Mouse (Mus musculus): ENCODE results near the gene Bcl7c. TPM values are rescaled to one million over a fixed set of nuclear protein-coding genes. Genes with fewer than 3 reads are reported as not detected.

The Bcl7c gene
- total RNA-seq, 1 experiment from 2014 or later, result 72.0 TPM

GRCm38 (mm10) chr7:127725924-127726323 is 17.2 kb upstream of the Bcl7c start:
- ATAC-seq (replicated peaks in 1 of 2; ENCODE audit: insufficient read depth in 1 of 2, low FRiP score in 2 of 2, low TSS enrichment in 1 of 2, low read depth in 1 of 2, poor library complexity in 2 of 2, severe bottlenecking in 2 of 2), result no peak

GRCm38 (mm10) chr7:127725490-127725889 is 16.8 kb upstream of the Bcl7c start:
- no peak for ATAC-seq (replicated peaks in 1 of 2; ENCODE audit: insufficient read depth in 1 of 2, low FRiP score in 2 of 2, low TSS enrichment in 1 of 2, low read depth in 1 of 2, poor library complexity in 2 of 2, severe bottlenecking in 2 of 2)

GRCm38 (mm10) chr7:127719258-127719657 is 10.5 kb upstream of the Bcl7c start:
- no peak for ATAC-seq (replicated peaks in 1 of 2; ENCODE audit: insufficient read depth in 1 of 2, low FRiP score in 2 of 2, low TSS enrichment in 1 of 2, low read depth in 1 of 2, poor library complexity in 2 of 2, severe bottlenecking in 2 of 2)

- ATAC-seq (replicated peaks in 1 of 2; ENCODE audit: insufficient read depth in 1 of 2, low FRiP score in 2 of 2, low TSS enrichment in 1 of 2, low read depth in 1 of 2, poor library complexity in 2 of 2, severe bottlenecking in 2 of 2), result no peak
Measured at GRCm38 (mm10) chr7:127718339-127718738, 9.6 kb upstream of the Bcl7c start.

GRCm38 (mm10) chr7:127716992-127717391 is 8.3 kb upstream of the Bcl7c start:
- ATAC-seq (replicated peaks in 1 of 2; ENCODE audit: insufficient read depth in 1 of 2, low FRiP score in 2 of 2, low TSS enrichment in 1 of 2, low read depth in 1 of 2, poor library complexity in 2 of 2, severe bottlenecking in 2 of 2), result peak; percentile 44 to 54; a peak in 3 of 4 replicates

GRCm38 (mm10) chr7:127714816-127715215 is 6.1 kb upstream of the Bcl7c start:
- ATAC-seq (replicated peaks in 1 of 2; ENCODE audit: insufficient read depth in 1 of 2, low FRiP score in 2 of 2, low TSS enrichment in 1 of 2, low read depth in 1 of 2, poor library complexity in 2 of 2, severe bottlenecking in 2 of 2), result no peak

GRCm38 (mm10) chr7:127712461-127713385 is 4.0 kb upstream of the Bcl7c start, which contains the start of gene Ctf1:
Ctf1 (plus strand) TSS chr7:127712736.
- peak; percentile 38 to 39; a peak in 2 of 4 replicates for ATAC-seq (replicated peaks in 1 of 2; ENCODE audit: insufficient read depth in 1 of 2, low FRiP score in 2 of 2, low TSS enrichment in 1 of 2, low read depth in 1 of 2, poor library complexity in 2 of 2, severe bottlenecking in 2 of 2)

GRCm38 (mm10) chr7:127711456-127711855 is 2.7 kb upstream of the Bcl7c start:
- peak in 1 of 2 experiments; percentile 9; a peak in 1 of 4 replicates for ATAC-seq (replicated peaks in 1 of 2; ENCODE audit: insufficient read depth in 1 of 2, low FRiP score in 2 of 2, low TSS enrichment in 1 of 2, low read depth in 1 of 2, poor library complexity in 2 of 2, severe bottlenecking in 2 of 2)

- no peak for ATAC-seq (replicated peaks in 1 of 2; ENCODE audit: insufficient read depth in 1 of 2, low FRiP score in 2 of 2, low TSS enrichment in 1 of 2, low read depth in 1 of 2, poor library complexity in 2 of 2, severe bottlenecking in 2 of 2)
Measured at GRCm38 (mm10) chr7:127711031-127711430, 2.3 kb upstream of the Bcl7c start.

- no peak for ATAC-seq (replicated peaks in 1 of 2; ENCODE audit: insufficient read depth in 1 of 2, low FRiP score in 2 of 2, low TSS enrichment in 1 of 2, low read depth in 1 of 2, poor library complexity in 2 of 2, severe bottlenecking in 2 of 2)
Measured at GRCm38 (mm10) chr7:127709261-127709979, 687 bp upstream of the Bcl7c start.

- ATAC-seq (replicated peaks in 1 of 2; ENCODE audit: insufficient read depth in 1 of 2, low FRiP score in 2 of 2, low TSS enrichment in 1 of 2, low read depth in 1 of 2, poor library complexity in 2 of 2, severe bottlenecking in 2 of 2), result peak in 1 of 2 experiments; percentile 89; a peak in 2 of 4 replicates
Measured at GRCm38 (mm10) chr7:127707957-127708206, 851 bp downstream of the Bcl7c start.

GRCm38 (mm10) chr7:127707045-127707956 is 1.4 kb downstream of the Bcl7c start:
- peak; percentile 1 to 13; a peak in 1 of 4 replicates for ATAC-seq (replicated peaks in 1 of 2; ENCODE audit: insufficient read depth in 1 of 2, low FRiP score in 2 of 2, low TSS enrichment in 1 of 2, low read depth in 1 of 2, poor library complexity in 2 of 2, severe bottlenecking in 2 of 2)

- no peak for ATAC-seq (replicated peaks in 1 of 2; ENCODE audit: insufficient read depth in 1 of 2, low FRiP score in 2 of 2, low TSS enrichment in 1 of 2, low read depth in 1 of 2, poor library complexity in 2 of 2, severe bottlenecking in 2 of 2)
Measured at GRCm38 (mm10) chr7:127705706-127706105, 3.0 kb downstream of the Bcl7c start.

GRCm38 (mm10) chr7:127704598-127704997 is 4.1 kb downstream of the Bcl7c start:
- no peak for ATAC-seq (replicated peaks in 1 of 2; ENCODE audit: insufficient read depth in 1 of 2, low FRiP score in 2 of 2, low TSS enrichment in 1 of 2, low read depth in 1 of 2, poor library complexity in 2 of 2, severe bottlenecking in 2 of 2)

GRCm38 (mm10) chr7:127703561-127704178 is 5.1 kb downstream of the Bcl7c start:
- no peak for ATAC-seq (replicated peaks in 1 of 2; ENCODE audit: insufficient read depth in 1 of 2, low FRiP score in 2 of 2, low TSS enrichment in 1 of 2, low read depth in 1 of 2, poor library complexity in 2 of 2, severe bottlenecking in 2 of 2)

GRCm38 (mm10) chr7:127700712-127701331 is 7.9 kb downstream of the Bcl7c start:
- no peak for ATAC-seq (replicated peaks in 1 of 2; ENCODE audit: insufficient read depth in 1 of 2, low FRiP score in 2 of 2, low TSS enrichment in 1 of 2, low read depth in 1 of 2, poor library complexity in 2 of 2, severe bottlenecking in 2 of 2)

- ATAC-seq (replicated peaks in 1 of 2; ENCODE audit: insufficient read depth in 1 of 2, low FRiP score in 2 of 2, low TSS enrichment in 1 of 2, low read depth in 1 of 2, poor library complexity in 2 of 2, severe bottlenecking in 2 of 2), result no peak
Measured at GRCm38 (mm10) chr7:127698986-127699385, 9.7 kb downstream of the Bcl7c start.
